8 mouse cellular contexts compared by ENCODE assay signal in the genomic region with DNA sequence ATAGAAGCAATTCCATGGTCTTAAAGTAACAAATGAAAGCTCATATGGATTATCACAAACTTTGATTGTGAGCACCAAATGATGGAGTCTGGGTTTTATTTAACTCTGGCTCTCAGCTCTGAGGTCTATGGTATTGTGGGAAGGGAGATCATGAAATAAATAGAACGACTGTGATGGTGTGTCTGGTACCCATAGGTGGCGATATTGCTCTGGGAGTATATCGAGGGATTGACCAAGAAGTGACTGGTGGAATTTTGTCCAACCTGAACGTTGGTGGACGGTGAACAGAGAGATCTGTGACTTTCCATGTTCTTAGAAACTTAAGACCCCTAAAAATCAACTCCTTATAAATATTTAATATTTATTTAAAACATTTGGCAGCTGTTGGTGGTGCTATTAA.
A peak's percentile ranks its signal among the peaks of the same experiment; 100 is the strongest.
DNase-seq lines count a peak whose midpoint lies in the region; ATAC-seq lines count a peak whose summit lies in the region.

No protein-coding gene starts in this region.

- no peak overlapping the region for H3K4me2 ChIP-seq in forebrain, embryonic 11.5 days (ENCODE audit: low read depth, low read length, severe bottlenecking)
- no peak overlapping the region for H3K4me2 ChIP-seq in liver, embryonic 12.5 days
- no peak overlapping the region for H3K4me2 ChIP-seq in intestine, embryonic 15.5 days (replicated peaks)

- 0 out of 2 replicates have a peak, but pooled peaks have one; percentile 56 for ATAC-seq in forebrain, embryonic 11.5 days (replicated peaks; ENCODE audit: low FRiP score)
- ATAC-seq in liver, embryonic 12.5 days = no peak
- no peak for ATAC-seq in intestine, embryonic 15.5 days

- H3K27ac ChIP-seq in forebrain, embryonic 11.5 days (ENCODE audit: low read depth, low read length) = no peak overlapping the region
- H3K27ac ChIP-seq in forebrain, embryonic 10.5 days = no peak overlapping the region
- H3K27ac ChIP-seq in liver, embryonic 12.5 days = no peak overlapping the region
- no peak overlapping the region for H3K27ac ChIP-seq in intestine, embryonic 15.5 days

- H3K4me3 ChIP-seq in forebrain, embryonic 11.5 days (ENCODE audit: low read depth, low read length) = no peak overlapping the region
- H3K4me3 ChIP-seq in forebrain, embryonic 10.5 days = no peak overlapping the region
- H3K4me3 ChIP-seq in liver, embryonic 12.5 days = no peak overlapping the region
- no peak overlapping the region for H3K4me3 ChIP-seq in intestine, embryonic 15.5 days (replicated peaks)

- no peaks in the 10 kb centered on the region for H3K27me3 ChIP-seq in forebrain, embryonic 11.5 days (ENCODE audit: control insufficient read depth, insufficient read depth, low read length)
- no peaks in the 10 kb centered on the region for H3K27me3 ChIP-seq in forebrain, embryonic 10.5 days (ENCODE audit: poor library complexity, severe bottlenecking)
- H3K27me3 ChIP-seq in liver, embryonic 12.5 days (replicated peaks) = no peaks in the 10 kb centered on the region
- H3K27me3 ChIP-seq in intestine, embryonic 15.5 days (replicated peaks) = no peaks in the 10 kb centered on the region

- H3K9ac ChIP-seq in forebrain, embryonic 11.5 days (ENCODE audit: low read length) = no peak overlapping the region
- no peak overlapping the region for H3K9ac ChIP-seq in liver, embryonic 12.5 days
- no peak overlapping the region for H3K9ac ChIP-seq in intestine, embryonic 15.5 days

- H3K9me3 ChIP-seq in forebrain, embryonic 11.5 days (ENCODE audit: control insufficient read depth, low read length) = no peaks in the 10 kb centered on the region
- no peaks in the 10 kb centered on the region for H3K9me3 ChIP-seq in forebrain, embryonic 10.5 days
- no peaks in the 10 kb centered on the region for H3K9me3 ChIP-seq in liver, embryonic 12.5 days (replicated peaks)
- H3K9me3 ChIP-seq in intestine, embryonic 15.5 days = no peaks in the 10 kb centered on the region

- 29% methylated on average over 5 of the region's 5 CpGs for whole genome bisulfite sequencing in forebrain, embryonic 11.5 days
- WGBS in forebrain, embryonic 10.5 days = 31% methylated on average over 5 of the region's 5 CpGs
- 15% methylated on average over 5 of the region's 5 CpGs for WGBS in liver, embryonic 12.5 days (ENCODE audit: insufficient replicate concordance)
- WGBS in large intestine, adult 2 months = 12% methylated on average over 5 of the region's 5 CpGs
- WGBS in intestine, embryonic 15.5 days = 20% methylated on average over 5 of the region's 5 CpGs

- H3K36me3 ChIP-seq in forebrain, embryonic 11.5 days (ENCODE audit: control insufficient read depth, insufficient read depth, low read length) = no peaks in the 10 kb centered on the region
- H3K36me3 ChIP-seq in forebrain, embryonic 10.5 days (replicated peaks) = no peaks in the 10 kb centered on the region
- H3K36me3 ChIP-seq in liver, embryonic 12.5 days = no peaks in the 10 kb centered on the region
- no peaks in the 10 kb centered on the region for H3K36me3 ChIP-seq in intestine, embryonic 15.5 days

- H3K4me1 ChIP-seq in forebrain, embryonic 11.5 days (replicated peaks; ENCODE audit: control insufficient read depth, insufficient read depth, low read length) = no peaks in the 10 kb centered on the region
- no peaks in the 10 kb centered on the region for H3K4me1 ChIP-seq in forebrain, embryonic 10.5 days
- H3K4me1 ChIP-seq in liver, embryonic 12.5 days = no peaks in the 10 kb centered on the region
- no peaks in the 10 kb centered on the region for H3K4me1 ChIP-seq in intestine, embryonic 15.5 days (replicated peaks)

- no peak for DNase-seq in forebrain, embryonic 11.5 days (ENCODE audit: low spot score)
- no peak for DNase-seq in forebrain, embryonic 10.5 days (ENCODE audit: extremely low spot score, low spot score)
- peak; percentile 4 for DNase-seq in liver
- peak; percentile 30 to 34 for DNase-seq in cerebellum, adult 18-20 months
- DNase-seq in large intestine, adult 2 months (ENCODE audit: low read depth, low spot score) = peak; percentile 33
- DNase-seq in testis, postnatal 14 days (ENCODE audit: low spot score) = no peak

Comparison
In these comparisons a context has a peak if more than half of its experiments do, and no peak if none do; other contexts are left out.
1. DNase-seq: peak in liver (single experiment), cerebellum, adult 18-20 months (2 of 2) and large intestine, adult 2 months (single experiment); none in forebrain, embryonic 11.5 days (single experiment), forebrain, embryonic 10.5 days (single experiment) and testis, postnatal 14 days (single experiment).